Mouse (Mus musculus): Measurements from ENCODE around the gene Trp53rkb. TPM values are rescaled to one million over a fixed set of nuclear protein-coding genes. Genes with fewer than 3 reads are reported as not detected.

Gene Trp53rkb
- polyA plus RNA-seq, 1 experiment = 11.4 TPM

- H3K36me3 ChIP-seq (ENCODE audit: control insufficient read depth, insufficient read depth, low read length) = no peaks in the 10 kb centered on the region
- H3K27me3 ChIP-seq (ENCODE audit: control insufficient read depth, insufficient read depth, low read length) = no peaks in the 10 kb centered on the region
- 96% methylated on average over 9 of the region's 9 CpGs for WGBS
- H3K4me1 ChIP-seq (replicated peaks; ENCODE audit: control insufficient read depth, insufficient read depth, low read length) = peaks cover 13% of the 10 kb centered on the region; the same call in 1 of the 2 replicates
- TF ChIP-seq CTCF (IDR thresholded peaks at IDR 0.05; ENCODE audit: borderline replicate concordance, control insufficient read depth, extremely low read depth, insufficient read depth, low read length, poor library complexity) (no peak), POLR2A (IDR thresholded peaks at IDR 0.05; ENCODE audit: control insufficient read depth, extremely low read depth, insufficient read depth, low read length, poor library complexity) (no peak)
- DNase-seq = no peak
- no peak overlapping the region for H3K27ac ChIP-seq (ENCODE audit: control insufficient read depth, insufficient read depth, low read length)
- no peak overlapping the region for H3K4me3 ChIP-seq (ENCODE audit: control insufficient read depth, insufficient read depth, low read length)
Observed at GRCm38 (mm10) chr2:166818463-166819143, 26.3 kb downstream of the Trp53rkb start.

GRCm38 (mm10) chr2:166819849-166820248 lies 27.5 kb downstream of the Trp53rkb start:
- no peak for DNase-seq
- H3K36me3 ChIP-seq (ENCODE audit: control insufficient read depth, insufficient read depth, low read length) = no peaks in the 10 kb centered on the region
- H3K27me3 ChIP-seq (ENCODE audit: control insufficient read depth, insufficient read depth, low read length) = no peaks in the 10 kb centered on the region
- H3K4me3 ChIP-seq (ENCODE audit: control insufficient read depth, insufficient read depth, low read length) = no peak overlapping the region
- peaks cover 13% of the 10 kb centered on the region for H3K4me1 ChIP-seq (replicated peaks; ENCODE audit: control insufficient read depth, insufficient read depth, low read length)
- H3K27ac ChIP-seq (ENCODE audit: control insufficient read depth, insufficient read depth, low read length) = no peak overlapping the region
- 83% methylated on average over 8 of the region's 8 CpGs for WGBS
- TF ChIP-seq POLR2A (IDR thresholded peaks at IDR 0.05; ENCODE audit: control insufficient read depth, extremely low read depth, insufficient read depth, low read length, poor library complexity) (no peak), CTCF (IDR thresholded peaks at IDR 0.05; ENCODE audit: borderline replicate concordance, control insufficient read depth, extremely low read depth, insufficient read depth, low read length, poor library complexity) (no peak)

GRCm38 (mm10) chr2:166820844-166821243 lies 28.5 kb downstream of the Trp53rkb start:
- no peaks in the 10 kb centered on the region for H3K27me3 ChIP-seq (ENCODE audit: control insufficient read depth, insufficient read depth, low read length)
- WGBS = 42% methylated on average over 2 of the region's 2 CpGs
- H3K27ac ChIP-seq (ENCODE audit: control insufficient read depth, insufficient read depth, low read length) = no peak overlapping the region
- H3K36me3 ChIP-seq (ENCODE audit: control insufficient read depth, insufficient read depth, low read length) = no peaks in the 10 kb centered on the region
- peaks cover 17% of the 10 kb centered on the region for H3K4me1 ChIP-seq (replicated peaks; ENCODE audit: control insufficient read depth, insufficient read depth, low read length)
- no peak for DNase-seq
- H3K4me3 ChIP-seq (ENCODE audit: control insufficient read depth, insufficient read depth, low read length) = no peak overlapping the region
- TF ChIP-seq POLR2A (IDR thresholded peaks at IDR 0.05; ENCODE audit: control insufficient read depth, extremely low read depth, insufficient read depth, low read length, poor library complexity) (no peak), CTCF (IDR thresholded peaks at IDR 0.05; ENCODE audit: borderline replicate concordance, control insufficient read depth, extremely low read depth, insufficient read depth, low read length, poor library complexity) (no peak)

GRCm38 (mm10) chr2:166821406-166821805 lies 29.1 kb downstream of the Trp53rkb start:
- peaks cover 17% of the 10 kb centered on the region for H3K4me1 ChIP-seq (replicated peaks; ENCODE audit: control insufficient read depth, insufficient read depth, low read length)
- H3K27ac ChIP-seq (ENCODE audit: control insufficient read depth, insufficient read depth, low read length) = no peak overlapping the region
- no peaks in the 10 kb centered on the region for H3K27me3 ChIP-seq (ENCODE audit: control insufficient read depth, insufficient read depth, low read length)
- TF ChIP-seq POLR2A (IDR thresholded peaks at IDR 0.05; ENCODE audit: control insufficient read depth, extremely low read depth, insufficient read depth, low read length, poor library complexity) (no peak), CTCF (IDR thresholded peaks at IDR 0.05; ENCODE audit: borderline replicate concordance, control insufficient read depth, extremely low read depth, insufficient read depth, low read length, poor library complexity) (no peak)
- H3K4me3 ChIP-seq (ENCODE audit: control insufficient read depth, insufficient read depth, low read length) = no peak overlapping the region
- DNase-seq = no peak
- over 99% methylated on average over 3 of the region's 3 CpGs for WGBS
- no peaks in the 10 kb centered on the region for H3K36me3 ChIP-seq (ENCODE audit: control insufficient read depth, insufficient read depth, low read length)

GRCm38 (mm10) chr2:166822119-166822826 lies 29.9 kb downstream of the Trp53rkb start:
- TF ChIP-seq POLR2A (IDR thresholded peaks at IDR 0.05; ENCODE audit: control insufficient read depth, extremely low read depth, insufficient read depth, low read length, poor library complexity) = no peak
- TF ChIP-seq CTCF (IDR thresholded peaks at IDR 0.05; ENCODE audit: borderline replicate concordance, control insufficient read depth, extremely low read depth, insufficient read depth, low read length, poor library complexity) = no peak
- Histone ChIP-seq H3K4me3 (ENCODE audit: control insufficient read depth, insufficient read depth, low read length) (no peak overlapping the region), H3K27me3 (ENCODE audit: control insufficient read depth, insufficient read depth, low read length) (no peaks in the 10 kb centered on the region), H3K36me3 (ENCODE audit: control insufficient read depth, insufficient read depth, low read length) (no peaks in the 10 kb centered on the region), H3K27ac (ENCODE audit: control insufficient read depth, insufficient read depth, low read length) (no peak overlapping the region), H3K4me1 (replicated peaks; ENCODE audit: control insufficient read depth, insufficient read depth, low read length) (peaks cover 24% of the 10 kb centered on the region)
- 66% methylated on average over 10 of the region's 10 CpGs for WGBS
- DNase-seq = no peak

GRCm38 (mm10) chr2:166822901-166823300 lies 30.6 kb downstream of the Trp53rkb start:
- no peak overlapping the region for H3K27ac ChIP-seq (ENCODE audit: control insufficient read depth, insufficient read depth, low read length)
- H3K4me3 ChIP-seq (ENCODE audit: control insufficient read depth, insufficient read depth, low read length) = no peak overlapping the region
- 92% methylated on average over 2 of the region's 2 CpGs for WGBS
- H3K4me1 ChIP-seq (replicated peaks; ENCODE audit: control insufficient read depth, insufficient read depth, low read length) = peaks cover 27% of the 10 kb centered on the region
- no peak for DNase-seq
- no peak for TF ChIP-seq CTCF (IDR thresholded peaks at IDR 0.05; ENCODE audit: borderline replicate concordance, control insufficient read depth, extremely low read depth, insufficient read depth, low read length, poor library complexity)
- no peak for TF ChIP-seq POLR2A (IDR thresholded peaks at IDR 0.05; ENCODE audit: control insufficient read depth, extremely low read depth, insufficient read depth, low read length, poor library complexity)
- H3K36me3 ChIP-seq (ENCODE audit: control insufficient read depth, insufficient read depth, low read length) = no peaks in the 10 kb centered on the region
- no peaks in the 10 kb centered on the region for H3K27me3 ChIP-seq (ENCODE audit: control insufficient read depth, insufficient read depth, low read length)
